Mouse (Mus musculus): ENCODE data around the gene Xntrpc. TPM values are rescaled to one million over a fixed set of nuclear protein-coding genes. Genes with fewer than 3 reads are reported as not detected.
"Not testable (repeated sequence)": the region's sequence is repeated elsewhere in the genome, so short reads cannot be mapped to it uniquely, and the experiment has no call there.

The Xntrpc gene
- total and polyA plus RNA-seq, 2 experiments from 2014 or later = 0.31 TPM; not detected in 1

GRCm38 (mm10) chr7:102037318-102037717 lies 28.2 kb upstream of the Xntrpc start:
- ATAC-seq (ENCODE audit: insufficient read depth, low read depth) (no peak), DNase-seq (ENCODE audit: low spot score) (no peak)
- TF ChIP-seq CTCF (IDR thresholded peaks at IDR 0.05; ENCODE audit: low read depth) (no peak), EP300 (IDR thresholded peaks at IDR 0.05; ENCODE audit: low read depth) (no peak)
- no peak overlapping the region for H3K4me3 ChIP-seq (ENCODE audit: low read depth, low read length)
- H3K27ac ChIP-seq (ENCODE audit: low read depth) = no peak overlapping the region
- no peaks in the 10 kb centered on the region for H3K27me3 ChIP-seq (ENCODE audit: control insufficient read depth, insufficient read depth, low read length)
- H3K4me1 ChIP-seq (ENCODE audit: control insufficient read depth, insufficient read depth) = no peaks in the 10 kb centered on the region
- H3K9ac ChIP-seq (replicated peaks; ENCODE audit: low read depth, low read length) = no peak overlapping the region
- H3K9me3 ChIP-seq (replicated peaks; ENCODE audit: control insufficient read depth, low read length) = no peaks in the 10 kb centered on the region
- peaks cover 77% of the 10 kb centered on the region for H3K36me3 ChIP-seq (replicated peaks; ENCODE audit: control insufficient read depth, insufficient read depth, low read length)
- WGBS = 89% methylated on average over 3 of the region's 3 CpGs
- no peak overlapping the region for H3K4me2 ChIP-seq (ENCODE audit: low read depth, low read length)

GRCm38 (mm10) chr7:102042314-102042713 lies 23.2 kb upstream of the Xntrpc start:
- H3K4me1 ChIP-seq (ENCODE audit: control insufficient read depth, insufficient read depth) = no peaks in the 10 kb centered on the region
- H3K4me3 ChIP-seq (ENCODE audit: low read depth, low read length) = no peak overlapping the region
- H3K9ac ChIP-seq (replicated peaks; ENCODE audit: low read depth, low read length) = no peak overlapping the region
- ATAC-seq (ENCODE audit: insufficient read depth, low read depth) (no peak), DNase-seq (ENCODE audit: low spot score) (no peak)
- H3K27me3 ChIP-seq (ENCODE audit: control insufficient read depth, insufficient read depth, low read length) = no peaks in the 10 kb centered on the region
- no peak overlapping the region for H3K27ac ChIP-seq (ENCODE audit: low read depth)
- 66% methylated on average over 2 of the region's 2 CpGs for WGBS
- no peaks in the 10 kb centered on the region for H3K9me3 ChIP-seq (replicated peaks; ENCODE audit: control insufficient read depth, low read length)
- no peak for TF ChIP-seq EP300 (IDR thresholded peaks at IDR 0.05; ENCODE audit: low read depth)
- TF ChIP-seq CTCF (IDR thresholded peaks at IDR 0.05; ENCODE audit: low read depth) = no peak
- H3K4me2 ChIP-seq (ENCODE audit: low read depth, low read length) = no peak overlapping the region
- peaks cover 39% of the 10 kb centered on the region for H3K36me3 ChIP-seq (replicated peaks; ENCODE audit: control insufficient read depth, insufficient read depth, low read length)

- DNase-seq (ENCODE audit: low spot score); H3K9me3 ChIP-seq (replicated peaks; ENCODE audit: control insufficient read depth, low read length); H3K4me2 ChIP-seq (ENCODE audit: low read depth, low read length); H3K27me3 ChIP-seq (ENCODE audit: control insufficient read depth, insufficient read depth, low read length); H3K27ac ChIP-seq (ENCODE audit: low read depth); H3K4me3 ChIP-seq (ENCODE audit: low read depth, low read length); H3K36me3 ChIP-seq (replicated peaks; ENCODE audit: control insufficient read depth, insufficient read depth, low read length); H3K9ac ChIP-seq (replicated peaks; ENCODE audit: low read depth, low read length); H3K4me1 ChIP-seq (ENCODE audit: control insufficient read depth, insufficient read depth); ATAC-seq (ENCODE audit: insufficient read depth, low read depth): not testable (repeated sequence)
- peak; percentile 28 for TF ChIP-seq CTCF (IDR thresholded peaks at IDR 0.05; ENCODE audit: low read depth)
These were observed 17.0 kb upstream of the Xntrpc start for GRCm38 (mm10) chr7:102048524-102048923.

GRCm38 (mm10) chr7:102061353-102061752 lies 4.2 kb upstream of the Xntrpc start:
- ATAC-seq (ENCODE audit: insufficient read depth, low read depth) (no peak), DNase-seq (ENCODE audit: low spot score) (no peak)
- no peaks in the 10 kb centered on the region for H3K27me3 ChIP-seq (ENCODE audit: control insufficient read depth, insufficient read depth, low read length)
- 0 out of 2 replicates have a peak, but pooled peaks cover 6% of the 10 kb centered on the region for H3K36me3 ChIP-seq (replicated peaks; ENCODE audit: control insufficient read depth, insufficient read depth, low read length)
- H3K4me1 ChIP-seq (ENCODE audit: control insufficient read depth, insufficient read depth) = peaks cover 15% of the 10 kb centered on the region
- WGBS = 74% methylated on average over 3 of the region's 3 CpGs
- TF ChIP-seq CTCF (IDR thresholded peaks at IDR 0.05; ENCODE audit: low read depth) = no peak
- no peak for TF ChIP-seq EP300 (IDR thresholded peaks at IDR 0.05; ENCODE audit: low read depth)
- H3K27ac ChIP-seq (ENCODE audit: low read depth) = no peak overlapping the region
- no peaks in the 10 kb centered on the region for H3K9me3 ChIP-seq (replicated peaks; ENCODE audit: control insufficient read depth, low read length)
- no peak overlapping the region for H3K4me2 ChIP-seq (ENCODE audit: low read depth, low read length)
- H3K9ac ChIP-seq (replicated peaks; ENCODE audit: low read depth, low read length) = no peak overlapping the region
- H3K4me3 ChIP-seq (ENCODE audit: low read depth, low read length) = no peak overlapping the region

- Histone ChIP-seq H3K27ac (ENCODE audit: low read depth) (no peak overlapping the region), H3K4me3 (ENCODE audit: low read depth, low read length) (no peak overlapping the region), H3K4me2 (ENCODE audit: low read depth, low read length) (no peak overlapping the region), H3K27me3 (ENCODE audit: control insufficient read depth, insufficient read depth, low read length) (no peaks in the 10 kb centered on the region), H3K9ac (replicated peaks; ENCODE audit: low read depth, low read length) (no peak overlapping the region), H3K9me3 (replicated peaks; ENCODE audit: control insufficient read depth, low read length) (no peaks in the 10 kb centered on the region), H3K36me3 (replicated peaks; ENCODE audit: control insufficient read depth, insufficient read depth, low read length) (0 out of 2 replicates have a peak, but pooled peaks cover 6% of the 10 kb centered on the region), H3K4me1 (ENCODE audit: control insufficient read depth, insufficient read depth) (peaks cover 17% of the 10 kb centered on the region)
- 51% methylated on average over 1 of the region's 1 CpGs for WGBS
- DNase-seq (ENCODE audit: low spot score) (no peak), ATAC-seq (ENCODE audit: insufficient read depth, low read depth) (no peak)
- TF ChIP-seq EP300 (IDR thresholded peaks at IDR 0.05; ENCODE audit: low read depth) (no peak), CTCF (IDR thresholded peaks at IDR 0.05; ENCODE audit: low read depth) (no peak)
These were observed 3.3 kb upstream of the Xntrpc start for GRCm38 (mm10) chr7:102062203-102062602.

GRCm38 (mm10) chr7:102063891-102064290 lies 1.6 kb upstream of the Xntrpc start:
- Histone ChIP-seq H3K4me1 (ENCODE audit: control insufficient read depth, insufficient read depth) (peaks cover 17% of the 10 kb centered on the region), H3K36me3 (replicated peaks; ENCODE audit: control insufficient read depth, insufficient read depth, low read length) (0 out of 2 replicates have a peak, but pooled peaks cover 6% of the 10 kb centered on the region), H3K9ac (replicated peaks; ENCODE audit: low read depth, low read length) (no peak overlapping the region), H3K4me3 (ENCODE audit: low read depth, low read length) (peak overlapping the region; percentile 76), H3K4me2 (ENCODE audit: low read depth, low read length) (peak overlapping the region; percentile 78), H3K9me3 (replicated peaks; ENCODE audit: control insufficient read depth, low read length) (no peaks in the 10 kb centered on the region), H3K27me3 (ENCODE audit: control insufficient read depth, insufficient read depth, low read length) (no peaks in the 10 kb centered on the region), H3K27ac (ENCODE audit: low read depth) (no peak overlapping the region)
- no peak for DNase-seq (ENCODE audit: low spot score)
- WGBS = 46% methylated on average over 9 of the region's 9 CpGs
- no peak for TF ChIP-seq CTCF (IDR thresholded peaks at IDR 0.05; ENCODE audit: low read depth)
- no peak for TF ChIP-seq EP300 (IDR thresholded peaks at IDR 0.05; ENCODE audit: low read depth)
- ATAC-seq (ENCODE audit: insufficient read depth, low read depth) = no peak
